8 mouse cellular contexts compared by ENCODE assay signal in the genomic region with DNA sequence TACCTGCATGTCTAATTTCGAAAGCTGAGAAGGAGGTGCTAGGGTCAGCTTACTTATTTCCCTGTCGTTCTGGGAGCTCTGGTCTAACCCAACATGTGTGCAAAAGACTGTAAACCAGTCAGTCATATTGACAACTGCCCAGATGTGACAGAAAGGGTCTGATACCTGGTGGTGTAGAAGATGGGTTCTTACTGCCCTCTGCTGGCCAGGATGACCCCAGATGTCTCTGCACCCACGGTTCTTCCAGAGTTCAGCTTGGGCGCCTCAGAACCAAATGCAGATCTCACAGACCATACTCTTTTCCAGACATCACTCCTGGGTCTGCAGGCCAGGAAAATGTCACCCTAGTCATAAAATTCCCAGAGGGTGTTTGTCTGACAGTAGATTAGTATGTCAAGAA. TPM values are rescaled to one million over a fixed set of nuclear protein-coding genes. Genes with fewer than 3 reads are reported as not detected.
A peak's percentile ranks its signal among the peaks of the same experiment; 100 is the strongest.
DNase-seq lines count a peak whose midpoint lies in the region; ATAC-seq and TF ChIP-seq lines count a peak whose summit lies in the region.

No protein-coding gene starts in this region.

- 51% methylated on average over 4 of the region's 4 CpGs for WGBS in forebrain, embryonic 11.5 days
- WGBS in forebrain, embryonic 15.5 days: 49% methylated on average over 4 of the region's 4 CpGs
- 42% methylated on average over 4 of the region's 4 CpGs for WGBS in lung, embryonic 14.5 days

- no peaks in the 10 kb centered on the region for H3K79me3 ChIP-seq in C2C12 (ENCODE audit: low read depth)

- no peaks in the 10 kb centered on the region for H3K9me3 ChIP-seq in forebrain, embryonic 11.5 days (ENCODE audit: control insufficient read depth, low read length)
- H3K9me3 ChIP-seq in forebrain, embryonic 15.5 days: no peaks in the 10 kb centered on the region
- H3K9me3 ChIP-seq in lung, embryonic 14.5 days (ENCODE audit: low read depth, low read length): no peaks in the 10 kb centered on the region

- no peak overlapping the region for H3K9ac ChIP-seq in forebrain, embryonic 11.5 days (ENCODE audit: low read length)
- H3K9ac ChIP-seq in forebrain, embryonic 15.5 days (replicated peaks): no peak overlapping the region
- no peak overlapping the region for H3K9ac ChIP-seq in lung, embryonic 14.5 days

- TF ChIP-seq POLR2A in brain, embryonic 14.5 days (IDR thresholded peaks at IDR 0.05; ENCODE audit: borderline replicate concordance, extremely low read depth, insufficient read depth, insufficient read length, poor library complexity, severe bottlenecking): no peak

- intact Hi-C loops in heart, postnatal 25 days (cut with DNase I): loop anchor here (1.0 to 10.0 kb wide), 3 partner anchors 64 to 255 kb away; no protein-coding TSS in a partner anchor

- H3K4me2 ChIP-seq in forebrain, embryonic 11.5 days (ENCODE audit: low read depth, low read length, severe bottlenecking): no peak overlapping the region
- H3K4me2 ChIP-seq in forebrain, embryonic 15.5 days (replicated peaks): no peak overlapping the region
- no peak overlapping the region for H3K4me2 ChIP-seq in lung, embryonic 14.5 days

- TF ChIP-seq CTCF in C2C12 (IDR thresholded peaks at IDR 0.05; ENCODE audit: control insufficient read depth, insufficient read depth, insufficient read length): peak; percentile 44
- peak; percentile 56; the same call in 1 of the 2 replicates for TF ChIP-seq CTCF in brain, embryonic 14.5 days (IDR thresholded peaks at IDR 0.05; ENCODE audit: borderline replicate concordance, extremely low read depth, insufficient read depth, insufficient read length)
- peak; percentile 74 for TF ChIP-seq CTCF in lung, embryonic 14.5 days (IDR thresholded peaks at IDR 0.05; ENCODE audit: low read depth)

- H3K36me3 ChIP-seq in forebrain, embryonic 11.5 days (ENCODE audit: control insufficient read depth, insufficient read depth, low read length): no peaks in the 10 kb centered on the region
- no peaks in the 10 kb centered on the region for H3K36me3 ChIP-seq in forebrain, embryonic 15.5 days
- no peaks in the 10 kb centered on the region for H3K36me3 ChIP-seq in C2C12 (ENCODE audit: control insufficient read depth, insufficient read depth)
- H3K36me3 ChIP-seq in lung, embryonic 14.5 days (ENCODE audit: insufficient read depth): no peaks in the 10 kb centered on the region

- H3K27me3 ChIP-seq in forebrain, embryonic 11.5 days (ENCODE audit: control insufficient read depth, insufficient read depth, low read length): no peaks in the 10 kb centered on the region
- no peaks in the 10 kb centered on the region for H3K27me3 ChIP-seq in forebrain, embryonic 15.5 days
- no peaks in the 10 kb centered on the region for H3K27me3 ChIP-seq in C2C12 (ENCODE audit: control insufficient read depth, insufficient read depth, insufficient read length)
- H3K27me3 ChIP-seq in lung, embryonic 14.5 days (ENCODE audit: insufficient read depth, low read length): no peaks in the 10 kb centered on the region

- H3K79me2 ChIP-seq in C2C12 (ENCODE audit: control insufficient read depth, insufficient read depth): no peaks in the 10 kb centered on the region

- no peaks in the 10 kb centered on the region for H3K4me1 ChIP-seq in forebrain, embryonic 11.5 days (replicated peaks; ENCODE audit: control insufficient read depth, insufficient read depth, low read length)
- H3K4me1 ChIP-seq in forebrain, embryonic 15.5 days: no peaks in the 10 kb centered on the region
- no peaks in the 10 kb centered on the region for H3K4me1 ChIP-seq in lung, embryonic 14.5 days (ENCODE audit: insufficient read depth)

- ATAC-seq in forebrain, embryonic 11.5 days (replicated peaks; ENCODE audit: low FRiP score): no peak
- no peak for ATAC-seq in forebrain, embryonic 15.5 days (replicated peaks)
- ATAC-seq in lung, embryonic 14.5 days (ENCODE audit: insufficient read depth): no peak

- no peak overlapping the region for H3K4me3 ChIP-seq in forebrain, embryonic 11.5 days (ENCODE audit: low read depth, low read length)
- H3K4me3 ChIP-seq in forebrain, embryonic 15.5 days: no peak overlapping the region
- no peak overlapping the region for H3K4me3 ChIP-seq in C2C12 (ENCODE audit: insufficient read depth, poor library complexity, severe bottlenecking)
- no peak overlapping the region for H3K4me3 ChIP-seq in lung, embryonic 14.5 days (ENCODE audit: low read depth, low read length)

- DNase-seq in forebrain, embryonic 11.5 days (ENCODE audit: low spot score): peak; percentile 54
- no peak for DNase-seq in brain, embryonic 14.5 days (ENCODE audit: low read depth)
- peak; percentile 12 for DNase-seq in heart, postnatal 25 days (ENCODE audit: low spot score)
- peak; percentile 66 for DNase-seq in lung, embryonic 14.5 days
- DNase-seq in spleen, postnatal 36 days (ENCODE audit: low spot score in 2 of 2): peak; percentile 52 to 59
- DNase-seq in layer of hippocampus, adult 9-10 months (ENCODE audit: low spot score): no peak

- no peak overlapping the region for H3K27ac ChIP-seq in forebrain, embryonic 11.5 days (ENCODE audit: low read depth, low read length)
- H3K27ac ChIP-seq in forebrain, embryonic 15.5 days (replicated peaks): no peak overlapping the region
- H3K27ac ChIP-seq in lung, embryonic 14.5 days (ENCODE audit: low read depth): no peak overlapping the region

- no peak overlapping the region for H3ac ChIP-seq in C2C12 (ENCODE audit: control insufficient read depth, insufficient read length, low read depth)

TF ChIP-seq in C2C12, 6 proteins besides CTCF, POLR2A, EP300 and RAD21:
- TF ChIP-seq MYOG (IDR thresholded peaks at IDR 0.05; ENCODE audit: control insufficient read depth, extremely low read depth, insufficient read length) (no peak), FOSL1 (IDR thresholded peaks at IDR 0.05; ENCODE audit: insufficient read depth, low read length, poor library complexity, severe bottlenecking) (no peak), CEBPB (IDR thresholded peaks at IDR 0.05; ENCODE audit: low read depth) (no peak), MAX (IDR thresholded peaks at IDR 0.05) (no peak), USF1 (IDR thresholded peaks at IDR 0.05; ENCODE audit: low read depth) (no peak), MYOD1 (IDR thresholded peaks at IDR 0.05; ENCODE audit: control insufficient read depth, insufficient read length, low read depth) (no peak)

RNA-seq across cellular contexts. Expression of a gene that starts 51.9 kb away (rescaled TPM):
- 3.0 and 3.9 TPM in 2 replicates for polyA plus RNA-seq in forebrain, embryonic 11.5 days (2014; fragmentation: Nextera tagmentation; extraction: Ambion mirVana)
- 18.2 and 19.6 TPM in 2 replicates for polyA plus RNA-seq in forebrain, embryonic 15.5 days (2015; fragmentation: Nextera tagmentation; extraction: Ambion mirVana)
- polyA plus RNA-seq in C2C12 (2012; fragmentation: generic; extraction: Trizol): 3.7 TPM
- 41.2 and 42.0 TPM in 2 replicates for polyA plus RNA-seq in brain, embryonic 14.5 days (2012; rRNA removed)
- total RNA-seq in heart, postnatal 25 days (2021): 10 to 100 TPM; 19.1 to 20.2 TPM
- 2.7 and 3.3 TPM in 2 replicates for polyA plus RNA-seq in lung, embryonic 14.5 days (2014; fragmentation: Nextera tagmentation; extraction: Ambion mirVana)

Comparison
In these comparisons a context has a peak if more than half of its experiments do, and no peak if none do; other contexts are left out.
1. DNase-seq: peak in forebrain, embryonic 11.5 days (single experiment), heart, postnatal 25 days (single experiment), lung, embryonic 14.5 days (single experiment) and spleen, postnatal 36 days (2 of 2); none in brain, embryonic 14.5 days (single experiment) and layer of hippocampus, adult 9-10 months (single experiment).
2. Peak in every context shown above with its lines, with median percentiles within 50 percentile points of each other: CTCF ChIP-seq.